Mouse (Mus musculus) stomach, embryonic 16.5 days (tissue): ENCODE data around the gene Armc7. TPM values are rescaled to one million over a fixed set of nuclear protein-coding genes. Genes with fewer than 3 reads are reported as not detected.

Experiments used
- ATAC-seq: fragments of 200-750 bp; cut with Nextera tagmentation; 2 replicates; pipeline ENCODE4 v1.8.0; 2017; ENCODE audit warnings: moderate number of reproducible peaks, moderate TSS enrichment; ENCODE audit not compliant: insufficient read depth, low FRiP score
- H3K27ac ChIP-seq: fragments of 300-500 bp; sonication (generic); 2 replicates; pipeline ENCODE4 v1.5.1; 2014; ENCODE audit warnings: low read length
- H3K27me3 ChIP-seq: fragments of 300-500 bp; sonication (generic); 2 replicates; pipeline ENCODE4 v1.6.1; 2014; ENCODE audit warnings: low read length, control low read depth, mixed read lengths; ENCODE audit not compliant: control insufficient read depth, insufficient read depth
- H3K36me3 ChIP-seq: fragments of 300-500 bp; sonication (generic); 2 replicates; pipeline ENCODE4 v1.6.1; 2014; ENCODE audit warnings: low read length; ENCODE audit not compliant: control insufficient read depth, insufficient read depth
- H3K4me1 ChIP-seq: fragments of 300-500 bp; sonication (generic); 2 replicates; pipeline ENCODE4 v1.6.1; 2014; ENCODE audit warnings: low read length, control low read depth, mixed read lengths; ENCODE audit not compliant: control insufficient read depth, insufficient read depth
- H3K4me2 ChIP-seq: fragments of 300-500 bp; sonication (generic); 2 replicates; pipeline ENCODE4 v1.6.1; 2014; ENCODE audit warnings: low read depth, low read length, mixed read lengths
- H3K4me3 ChIP-seq: fragments of 300-500 bp; sonication (generic); replicated peaks from 2 replicates; pipeline ENCODE4 v1.5.1; 2014; ENCODE audit warnings: mild to moderate bottlenecking, low read length
- H3K9ac ChIP-seq: fragments of 300-500 bp; sonication (generic); 2 replicates; pipeline ENCODE4 v1.6.1; 2014; ENCODE audit warnings: low read length
- H3K9me3 ChIP-seq: fragments of 300-500 bp; sonication (generic); replicated peaks from 2 replicates; pipeline ENCODE4 v1.6.1; 2016; ENCODE audit warnings: low read length, control low read depth; ENCODE audit not compliant: control insufficient read depth
- WGBS: fragments of 180-500 bp; shearing (Covaris S2); extraction: QIAGEN DNeasy Blood & Tissue Kit; methylation state at CpG from one replicate; pipeline ENCODE4 v1.1.7; 2014; 5-methylcytosine and 5-hydroxymethylcytosine counted together
- polyA plus RNA-seq: library from polyadenylated mRNA; unstranded; fragments of >200 nt; fragmentation: Nextera tagmentation; extraction: Ambion mirVana; gene quantifications from 2 replicates; pipeline ENCODE4 v1.2.1, GENCODE M21; 2015

The Armc7 gene
- polyA plus RNA-seq, 1 experiment from 2014 or later: 7.9 TPM

- Histone ChIP-seq H3K27ac (no peak overlapping the region), H3K27me3 (no peaks in the 10 kb centered on the region), H3K4me2 (no peak overlapping the region), H3K9me3 (no peaks in the 10 kb centered on the region), H3K36me3 (no peaks in the 10 kb centered on the region), H3K4me1 (peaks cover 23% of the 10 kb centered on the region), H3K9ac (no peak overlapping the region), H3K4me3 (no peak overlapping the region)
- ATAC-seq: no peak
- 84% methylated on average over 9 of the region's 9 CpGs for WGBS
Measured at GRCm38 (mm10) chr11:115478296-115478938, 3.0 kb downstream of the Armc7 start.

GRCm38 (mm10) chr11:115481553-115482259, 6.2 kb downstream of the Armc7 start:
- WGBS: 81% methylated on average over 6 of the region's 6 CpGs
- Histone ChIP-seq H3K4me3 (no peak overlapping the region), H3K36me3 (no peaks in the 10 kb centered on the region), H3K9ac (no peak overlapping the region), H3K4me1 (0 out of 2 replicates have a peak, but pooled peaks cover 4% of the 10 kb centered on the region), H3K4me2 (no peak overlapping the region), H3K27me3 (no peaks in the 10 kb centered on the region), H3K27ac (no peak overlapping the region), H3K9me3 (no peaks in the 10 kb centered on the region)
- no peak for ATAC-seq

- no peak for ATAC-seq
- WGBS: 75% methylated on average over 11 of the region's 11 CpGs
- Histone ChIP-seq H3K36me3 (no peaks in the 10 kb centered on the region), H3K4me3 (no peak overlapping the region), H3K4me1 (no peaks in the 10 kb centered on the region), H3K27me3 (no peaks in the 10 kb centered on the region), H3K9me3 (no peaks in the 10 kb centered on the region), H3K27ac (no peak overlapping the region), H3K9ac (0 out of 2 replicates have a peak overlapping the region, but pooled peaks have one; percentile 16), H3K4me2 (no peak overlapping the region)
Measured at GRCm38 (mm10) chr11:115483278-115483677, 7.8 kb downstream of the Armc7 start.

DNA sequence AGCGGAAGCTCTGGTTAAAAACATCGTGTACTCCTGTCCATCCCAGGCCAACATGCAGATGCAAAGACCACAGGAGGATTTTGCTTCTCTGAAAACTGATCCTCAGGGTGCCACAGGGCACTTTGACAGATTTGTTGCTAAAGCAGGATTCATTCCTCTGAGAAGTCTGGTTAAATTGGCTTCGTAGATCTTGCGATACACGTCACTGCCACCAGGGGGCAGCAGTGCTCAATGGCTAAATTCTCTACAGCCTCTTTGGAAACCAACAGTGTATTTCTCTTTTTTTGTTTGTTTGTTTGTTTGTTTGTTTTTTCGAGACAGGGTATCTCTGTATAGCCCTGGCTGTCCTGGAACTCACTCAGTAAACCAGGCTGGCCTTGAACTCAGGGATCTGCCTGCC, 8.3 kb downstream of the Armc7 start:
- H3K9me3 ChIP-seq: no peaks in the 10 kb centered on the region
- no peaks in the 10 kb centered on the region for H3K36me3 ChIP-seq
- H3K27me3 ChIP-seq: no peaks in the 10 kb centered on the region
- 19% methylated on average over 6 of the region's 6 CpGs for WGBS
- no peak overlapping the region for H3K27ac ChIP-seq
- no peak overlapping the region for H3K4me2 ChIP-seq
- no peaks in the 10 kb centered on the region for H3K4me1 ChIP-seq
- H3K4me3 ChIP-seq: no peak overlapping the region
- no peak for ATAC-seq
- H3K9ac ChIP-seq: 0 out of 2 replicates have a peak overlapping the region, but pooled peaks have one; percentile 16

DNA sequence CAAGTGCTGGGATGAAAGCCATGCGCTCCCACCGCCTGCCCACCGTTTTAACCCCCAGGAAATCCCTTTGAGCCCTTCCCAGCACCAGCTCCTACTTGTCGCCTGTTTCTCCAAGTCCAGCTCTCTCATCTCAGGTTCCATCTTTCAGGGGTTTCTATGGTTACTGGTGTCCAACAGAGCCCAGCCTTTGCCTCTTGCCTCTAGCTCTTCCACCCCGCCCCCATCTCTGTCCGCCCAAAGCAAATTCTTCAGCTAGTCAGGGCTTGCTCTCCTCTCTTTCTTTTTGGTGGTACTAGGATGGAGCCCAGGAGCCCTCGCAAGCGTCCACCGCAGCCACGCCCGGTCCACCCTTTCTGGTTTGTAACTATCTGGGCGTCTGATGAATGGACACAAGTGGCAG, 9.7 kb downstream of the Armc7 start:
- no peaks in the 10 kb centered on the region for H3K36me3 ChIP-seq
- no peaks in the 10 kb centered on the region for H3K27me3 ChIP-seq
- no peak overlapping the region; the same call in 1 of the 2 replicates for H3K27ac ChIP-seq
- H3K4me3 ChIP-seq: no peak overlapping the region
- no peak for ATAC-seq
- no peaks in the 10 kb centered on the region for H3K9me3 ChIP-seq
- no peaks in the 10 kb centered on the region for H3K4me1 ChIP-seq
- no peak overlapping the region for H3K9ac ChIP-seq
- no peak overlapping the region for H3K4me2 ChIP-seq
- WGBS: 64% methylated on average over 12 of the region's 12 CpGs

DNA sequence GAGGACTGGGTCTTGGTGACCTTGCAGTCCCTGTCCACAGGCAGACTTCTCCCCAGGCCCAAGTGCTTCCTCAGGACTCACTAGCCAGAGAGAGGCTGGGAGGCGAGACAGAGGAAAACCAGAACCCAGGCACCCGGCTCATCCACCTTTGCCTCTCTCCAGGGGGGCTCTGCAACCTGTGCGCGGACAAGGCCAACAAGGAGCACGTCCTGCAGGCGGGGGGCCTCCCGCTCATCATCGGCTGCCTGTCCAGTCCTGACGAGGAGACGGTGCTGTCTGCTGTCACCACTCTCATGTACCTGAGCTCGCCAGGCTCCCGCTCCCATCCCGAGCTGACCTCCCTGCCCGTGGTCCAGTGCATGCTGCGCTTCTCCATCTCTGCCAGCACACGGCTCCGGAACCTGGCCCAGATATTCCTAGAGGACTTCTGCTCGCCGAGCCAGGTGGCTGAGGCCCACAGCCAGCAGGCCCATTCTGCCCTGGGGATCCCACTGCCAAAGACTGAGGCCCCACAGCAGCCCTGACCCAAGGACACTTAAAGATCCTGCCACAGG, 13.2 kb downstream of the Armc7 start:
- no peak overlapping the region for H3K9ac ChIP-seq
- no peak for ATAC-seq
- no peak overlapping the region for H3K27ac ChIP-seq
- H3K27me3 ChIP-seq: no peaks in the 10 kb centered on the region
- no peak overlapping the region for H3K4me3 ChIP-seq
- WGBS: 87% methylated on average over 19 of the region's 19 CpGs
- no peak overlapping the region for H3K4me2 ChIP-seq
- H3K36me3 ChIP-seq: no peaks in the 10 kb centered on the region
- H3K9me3 ChIP-seq: no peaks in the 10 kb centered on the region
- peaks cover 18% of the 10 kb centered on the region for H3K4me1 ChIP-seq

DNA sequence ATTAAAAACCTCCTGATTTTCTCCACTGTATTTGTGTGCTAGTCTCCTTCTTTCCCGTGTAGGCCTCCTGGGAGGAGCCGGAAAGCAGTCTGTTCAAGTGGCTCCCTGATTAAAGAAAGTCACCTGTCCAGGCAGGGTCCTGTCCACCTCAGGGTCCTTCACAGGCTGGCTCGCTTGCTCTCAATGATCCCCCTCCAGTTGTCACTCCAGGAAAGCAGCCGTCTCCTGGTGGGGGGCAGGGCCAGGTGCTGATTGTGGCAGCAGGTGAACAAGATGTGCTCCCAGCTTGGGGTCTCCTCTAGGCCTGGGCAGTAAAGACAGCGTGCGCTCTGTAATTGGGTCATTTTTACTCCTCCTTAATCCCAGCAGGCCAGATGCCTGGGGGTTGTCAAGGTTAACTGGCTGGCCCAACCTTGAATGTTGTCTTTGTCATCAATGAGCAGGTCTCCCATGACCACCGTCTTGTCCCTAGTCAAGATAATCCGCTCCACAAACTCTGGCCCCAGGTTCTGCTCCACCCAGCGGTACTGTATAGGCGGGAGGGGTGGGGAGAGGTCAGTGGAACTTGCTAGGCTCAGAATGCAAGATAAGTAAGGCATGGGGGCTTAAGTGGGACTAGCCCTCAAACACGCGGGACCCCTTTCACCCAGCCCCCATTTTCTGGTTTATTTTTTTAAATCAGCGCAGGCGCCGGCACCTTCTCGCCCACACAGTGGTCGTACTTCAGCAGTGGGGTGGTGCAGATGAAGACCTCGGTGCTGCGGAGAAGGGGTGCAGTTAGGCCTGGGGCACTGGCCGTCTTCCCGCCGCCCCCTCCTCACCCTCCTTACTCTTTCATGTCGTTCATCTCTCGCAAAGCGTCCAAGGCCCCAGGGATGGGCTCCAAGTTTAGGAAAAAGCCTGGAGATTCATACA, 15.2 kb downstream of the Armc7 start:
- H3K27me3 ChIP-seq: no peaks in the 10 kb centered on the region
- H3K4me1 ChIP-seq: peaks cover 18% of the 10 kb centered on the region
- peak overlapping the region; percentile 83 for H3K9ac ChIP-seq
- peak overlapping the region; percentile 90 for H3K4me2 ChIP-seq
- H3K36me3 ChIP-seq: no peaks in the 10 kb centered on the region
- H3K9me3 ChIP-seq: no peaks in the 10 kb centered on the region
- H3K27ac ChIP-seq: peak overlapping the region; percentile 83
- 26% methylated on average over 25 of the region's 25 CpGs for WGBS
- ATAC-seq: peak; percentile 38; the same call in 1 of the 2 replicates
- H3K4me3 ChIP-seq: peak overlapping the region; percentile 72

GRCm38 (mm10) chr11:115491356-115492083, 16.1 kb downstream of the Armc7 start, which contains the start of gene Nt5c:
TSS of gene Nt5c (minus strand) at chr11:115491862.
- H3K36me3 ChIP-seq: no peaks in the 10 kb centered on the region
- peak within 1 kb of the TSS; percentile 83 for H3K9ac ChIP-seq
- WGBS: under 1% methylated on average over 43 of the region's 43 CpGs
- no peaks in the 10 kb centered on the region for H3K9me3 ChIP-seq
- H3K27me3 ChIP-seq: no peaks in the 10 kb centered on the region
- peak within 1 kb of the TSS; percentile 90 for H3K4me2 ChIP-seq
- H3K4me1 ChIP-seq: peaks cover 18% of the 10 kb centered on the region
- H3K4me3 ChIP-seq: peak within 1 kb of the TSS; percentile 72
- peak; percentile 91 for ATAC-seq
- H3K27ac ChIP-seq: peak within 1 kb of the TSS; percentile 83
